Mouse (Mus musculus) ES-Bruce4 (cell line): ENCODE results near the gene Gab2. TPM values are rescaled to one million over a fixed set of nuclear protein-coding genes. Genes with fewer than 3 reads are reported as not detected.

ENCODE experiments used
- H3K27ac ChIP-seq: 2 replicates; pipeline ENCODE4 v1.5.1; 2012; ENCODE audit warnings: low read length, inconsistent platforms; ENCODE audit not compliant: insufficient read depth
- H3K27me3 ChIP-seq: 2 replicates; pipeline ENCODE4 v1.6.1; 2012; ENCODE audit warnings: mild to moderate bottlenecking, low read length, inconsistent platforms; ENCODE audit not compliant: control insufficient read depth, poor library complexity, insufficient read depth, severe bottlenecking
- H3K36me3 ChIP-seq: 2 replicates; pipeline ENCODE4 v1.6.1; 2012; ENCODE audit warnings: inconsistent platforms, mild to moderate bottlenecking, low read length, moderate library complexity; ENCODE audit not compliant: control insufficient read depth, poor library complexity, insufficient read depth, severe bottlenecking
- H3K4me1 ChIP-seq: one replicate; pipeline ENCODE4 v1.8.1; 2011; ENCODE audit warnings: low read length; ENCODE audit not compliant: control insufficient read depth, insufficient read depth
- H3K4me3 ChIP-seq: 2 replicates; pipeline ENCODE4 v1.5.1; 2011; ENCODE audit warnings: low read depth, mild to moderate bottlenecking, low read length
- H3K9ac ChIP-seq: 2 replicates; pipeline ENCODE4 v1.6.1; 2012; ENCODE audit warnings: low read depth, mild to moderate bottlenecking, inconsistent platforms; ENCODE audit not compliant: poor library complexity, severe bottlenecking
- H3K9me3 ChIP-seq: replicated peaks from 2 replicates; pipeline ENCODE4 v1.6.1; 2012; ENCODE audit warnings: mild to moderate bottlenecking, low read length, inconsistent platforms; ENCODE audit not compliant: control insufficient read depth, poor library complexity, insufficient read depth, severe bottlenecking
- CTCF ChIP-seq: IDR thresholded peaks from one replicate; pipeline ENCODE4 v1.8.1; 2011; ENCODE audit warnings: low read depth, low read length
- EP300 ChIP-seq: IDR thresholded peaks from 2 replicates; pipeline ENCODE4 v1.6.1; 2011; ENCODE audit warnings: low read depth, low read length; ENCODE audit not compliant: insufficient read depth
- POLR2A ChIP-seq: IDR thresholded peaks from one replicate; pipeline ENCODE4 v1.8.1; 2011; ENCODE audit warnings: low read length; ENCODE audit not compliant: insufficient read depth
- polyA plus RNA-seq: library from polyadenylated mRNA; stranded (reverse); fragments of >200 nt; gene quantifications from 2 replicates; pipeline ENCODE4 v1.2.4, GENCODE M21; 2011; ENCODE audit warnings: low read depth; ENCODE audit not compliant: missing spikeins, insufficient read depth, insufficient read length

Gab2 gene
- polyA plus RNA-seq, 1 experiment, result 2.6 TPM

GRCm38 (mm10) chr7:97248136-97248535, 166.8 kb downstream of the Gab2 start:
- Histone ChIP-seq H3K27me3 (no peaks in the 10 kb centered on the region), H3K4me3 (no peak overlapping the region), H3K36me3 (no peaks in the 10 kb centered on the region), H3K27ac (no peak overlapping the region), H3K9me3 (no peaks in the 10 kb centered on the region), H3K4me1 (peaks cover 2% of the 10 kb centered on the region), H3K9ac (no peak overlapping the region)
- no peak for TF ChIP-seq CTCF

DNA sequence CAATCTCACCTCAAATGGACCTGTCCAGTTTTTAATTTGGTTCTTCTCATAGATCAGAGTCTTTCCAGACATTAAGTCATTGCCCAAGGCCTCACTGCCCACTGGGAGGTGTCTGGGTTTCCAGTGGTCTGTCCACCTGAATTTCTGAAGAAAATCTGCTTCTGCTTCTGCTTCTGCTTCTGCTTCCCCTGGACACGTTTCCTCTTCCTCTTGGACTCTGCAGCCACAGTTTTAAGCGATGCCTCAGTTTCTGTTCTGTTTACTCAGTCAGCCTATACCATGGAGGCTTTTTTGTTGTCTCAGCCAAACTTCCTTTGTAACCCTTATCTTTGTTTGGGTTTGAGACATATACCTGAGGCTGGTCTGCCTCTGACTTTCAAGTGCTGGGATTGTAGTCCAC, 170.3 kb downstream of the Gab2 start:
- H3K27me3 ChIP-seq, result no peaks in the 10 kb centered on the region
- H3K9me3 ChIP-seq, result no peaks in the 10 kb centered on the region
- H3K9ac ChIP-seq, result no peak overlapping the region
- no peak for TF ChIP-seq POLR2A
- peaks cover 2% of the 10 kb centered on the region for H3K4me1 ChIP-seq
- H3K36me3 ChIP-seq, result no peaks in the 10 kb centered on the region
- no peak overlapping the region for H3K27ac ChIP-seq
- H3K4me3 ChIP-seq, result no peak overlapping the region

GRCm38 (mm10) chr7:97262541-97262940, 181.2 kb downstream of the Gab2 start:
- no peaks in the 10 kb centered on the region for H3K9me3 ChIP-seq
- H3K4me1 ChIP-seq, result no peaks in the 10 kb centered on the region
- no peak overlapping the region for H3K4me3 ChIP-seq
- no peak for TF ChIP-seq EP300
- TF ChIP-seq CTCF, result no peak
- no peak for TF ChIP-seq POLR2A
- no peaks in the 10 kb centered on the region for H3K36me3 ChIP-seq
- no peak overlapping the region for H3K9ac ChIP-seq
- H3K27me3 ChIP-seq, result no peaks in the 10 kb centered on the region
- H3K27ac ChIP-seq, result no peak overlapping the region

- Histone ChIP-seq H3K27ac (no peak overlapping the region), H3K9ac (no peak overlapping the region), H3K4me3 (no peak overlapping the region), H3K27me3 (no peaks in the 10 kb centered on the region), H3K4me1 (no peaks in the 10 kb centered on the region), H3K9me3 (no peaks in the 10 kb centered on the region), H3K36me3 (no peaks in the 10 kb centered on the region)
- TF ChIP-seq POLR2A (no peak), EP300 (no peak), CTCF (no peak)
Measured at GRCm38 (mm10) chr7:97270367-97270766, 189.0 kb downstream of the Gab2 start.

DNA sequence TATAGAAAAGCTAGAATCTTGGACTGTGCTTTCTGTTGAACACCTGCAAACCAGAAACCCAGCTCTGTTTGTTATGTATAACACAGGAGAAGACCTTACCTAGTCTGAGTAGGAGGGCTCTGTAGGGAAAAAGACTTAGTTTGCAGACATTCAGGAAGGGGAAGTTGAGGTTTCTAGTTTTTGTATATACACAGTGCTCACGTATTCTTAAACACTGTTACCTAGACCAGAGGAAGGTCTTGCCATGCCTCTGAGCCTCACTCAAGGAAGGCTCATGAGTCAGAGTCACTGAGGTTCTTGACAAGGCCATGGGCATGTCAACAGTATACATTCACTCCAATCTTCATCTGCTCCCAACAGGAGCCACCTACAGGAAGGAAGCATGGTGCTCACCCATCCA, 189.7 kb downstream of the Gab2 start:
- Histone ChIP-seq H3K9me3 (no peaks in the 10 kb centered on the region), H3K9ac (no peak overlapping the region)

GRCm38 (mm10) chr7:97296986-97297385, 215.6 kb downstream of the Gab2 start:
- H3K27me3 ChIP-seq, result no peaks in the 10 kb centered on the region
- H3K4me3 ChIP-seq, result no peak overlapping the region
- H3K9ac ChIP-seq, result no peak overlapping the region
- H3K4me1 ChIP-seq, result no peaks in the 10 kb centered on the region
- TF ChIP-seq CTCF, result no peak
- TF ChIP-seq EP300, result no peak
- no peak for TF ChIP-seq POLR2A
- no peaks in the 10 kb centered on the region for H3K36me3 ChIP-seq
- no peaks in the 10 kb centered on the region for H3K9me3 ChIP-seq
- no peak overlapping the region for H3K27ac ChIP-seq

More for the DNA sequence above, 189.7 kb downstream of the Gab2 start:
- H3K4me3 ChIP-seq, result no peak overlapping the region
- no peaks in the 10 kb centered on the region for H3K36me3 ChIP-seq
- no peak overlapping the region for H3K27ac ChIP-seq
- H3K4me1 ChIP-seq, result no peaks in the 10 kb centered on the region
- no peaks in the 10 kb centered on the region for H3K27me3 ChIP-seq
- TF ChIP-seq CTCF (no peak), POLR2A (no peak), EP300 (no peak)
